Mouse (Mus musculus) spleen, adult 18-20 months (tissue): ENCODE measurements at regions not wholly inside any gene's neighbourhood (a gene's known extent, or its start where the extent isn't known, plus 50 kb on each side); places are given as distances from the start of the nearest gene placed in this dataset.

Experiments used
- DNase-seq, 2 experiments: peaks; one replicate each; pipeline ENCODE4 v3.0.0; 2022; ENCODE audit warnings: mixed read lengths in 2 of 2

DNA sequence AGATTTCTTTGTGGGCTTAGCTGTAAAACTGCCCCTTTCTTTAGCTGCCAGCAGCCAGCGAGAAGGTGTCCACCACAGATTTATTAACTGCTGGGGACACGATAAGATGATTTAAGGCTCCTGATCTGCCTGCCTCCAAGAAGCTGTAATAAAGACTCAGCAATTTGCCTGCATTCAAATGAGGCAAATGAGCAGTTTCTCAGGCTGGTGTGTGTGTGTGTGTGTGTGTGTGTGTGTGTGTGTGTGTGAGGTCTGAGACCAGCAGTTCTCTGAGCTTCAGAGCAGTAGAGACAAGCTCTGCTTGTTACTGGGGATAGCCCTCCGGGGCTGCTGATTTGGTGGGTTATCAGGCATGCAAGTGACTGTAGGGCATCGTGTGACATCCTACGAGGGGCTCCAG lies 139.2 kb upstream of the Lrfn2 start:
- DNase-seq, result no peak

DNA sequence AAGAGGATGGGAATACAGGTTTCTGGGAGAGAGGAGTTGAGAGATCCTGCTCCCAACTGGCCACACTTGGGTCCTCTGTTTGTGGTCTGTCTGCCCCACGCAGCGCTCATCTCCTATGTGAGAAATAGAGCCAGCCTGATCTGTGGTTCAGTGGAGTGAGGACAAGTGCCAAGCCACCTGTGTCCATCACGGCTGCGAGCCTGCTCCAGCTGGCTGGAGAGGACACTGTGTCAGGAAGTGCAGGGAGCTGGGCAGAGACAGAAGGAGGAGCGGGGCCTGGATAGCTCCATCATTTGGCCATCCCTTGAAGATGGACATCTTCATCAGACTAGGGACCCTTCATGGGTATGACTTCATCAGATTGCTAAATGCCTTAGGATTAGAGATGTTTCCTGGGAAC lies 136.4 kb upstream of the Lrfn2 start:
- no peak for DNase-seq

DNA sequence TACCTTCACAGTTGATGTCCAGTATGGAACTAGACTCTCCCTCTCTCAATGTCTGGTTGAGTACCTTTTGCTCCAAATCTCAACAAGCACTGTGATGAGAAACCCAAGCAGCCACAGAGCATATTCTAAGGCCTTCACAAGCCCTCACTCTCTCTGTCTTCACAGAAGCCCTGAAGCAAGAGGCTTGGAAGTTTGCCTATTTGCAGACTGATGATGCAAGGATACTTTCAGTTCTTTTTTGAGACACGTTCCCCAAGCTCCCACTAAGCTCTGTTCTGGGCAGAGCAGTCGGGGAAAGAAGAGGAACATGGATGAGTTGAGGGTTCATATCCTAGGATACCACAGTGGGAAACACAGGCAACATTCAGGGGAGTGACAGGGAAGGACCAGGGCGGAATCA lies 134.0 kb upstream of the Lrfn2 start:
- DNase-seq, result no peak

DNA sequence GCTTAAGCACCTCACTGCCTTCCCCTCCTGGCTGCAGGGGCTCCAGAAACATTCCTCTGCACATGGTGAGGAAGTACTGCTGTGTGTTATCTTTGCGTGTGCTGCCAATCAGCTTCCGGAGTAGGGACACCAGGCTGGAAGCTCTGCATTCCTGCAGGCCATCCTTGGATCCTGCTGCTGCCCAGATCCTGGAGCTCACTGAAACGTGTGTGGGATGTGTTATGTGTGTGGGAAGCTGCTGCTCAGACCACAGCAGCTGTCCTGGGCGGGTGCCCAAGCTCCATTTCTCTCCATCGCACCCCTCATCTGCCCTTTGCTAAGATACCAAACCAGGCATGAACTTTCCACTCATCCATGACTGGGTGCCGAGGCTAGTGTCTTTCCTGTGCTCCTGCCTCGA lies 129.5 kb upstream of the Lrfn2 start:
- DNase-seq, result no peak

DNA sequence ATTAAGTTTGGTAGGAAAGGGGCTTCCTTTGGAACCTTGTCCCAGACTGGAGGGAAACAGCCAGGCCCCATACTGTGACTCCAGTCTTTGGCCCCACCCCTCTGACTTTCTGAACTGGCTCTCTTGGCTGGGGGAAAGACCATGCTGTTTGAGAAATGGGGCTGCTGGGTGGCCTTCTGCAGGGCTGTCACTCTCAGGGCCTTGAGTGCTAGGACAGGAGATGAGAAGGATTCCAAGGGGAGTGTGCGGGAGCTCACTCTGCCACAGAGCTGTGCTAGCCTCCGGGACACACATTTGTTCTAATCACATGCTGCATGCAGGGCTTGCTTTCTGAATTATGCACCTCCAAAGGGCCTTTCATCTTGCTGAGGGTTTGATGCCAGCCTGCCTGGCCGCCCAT lies 124.3 kb upstream of the Lrfn2 start:
- no peak for DNase-seq

DNA sequence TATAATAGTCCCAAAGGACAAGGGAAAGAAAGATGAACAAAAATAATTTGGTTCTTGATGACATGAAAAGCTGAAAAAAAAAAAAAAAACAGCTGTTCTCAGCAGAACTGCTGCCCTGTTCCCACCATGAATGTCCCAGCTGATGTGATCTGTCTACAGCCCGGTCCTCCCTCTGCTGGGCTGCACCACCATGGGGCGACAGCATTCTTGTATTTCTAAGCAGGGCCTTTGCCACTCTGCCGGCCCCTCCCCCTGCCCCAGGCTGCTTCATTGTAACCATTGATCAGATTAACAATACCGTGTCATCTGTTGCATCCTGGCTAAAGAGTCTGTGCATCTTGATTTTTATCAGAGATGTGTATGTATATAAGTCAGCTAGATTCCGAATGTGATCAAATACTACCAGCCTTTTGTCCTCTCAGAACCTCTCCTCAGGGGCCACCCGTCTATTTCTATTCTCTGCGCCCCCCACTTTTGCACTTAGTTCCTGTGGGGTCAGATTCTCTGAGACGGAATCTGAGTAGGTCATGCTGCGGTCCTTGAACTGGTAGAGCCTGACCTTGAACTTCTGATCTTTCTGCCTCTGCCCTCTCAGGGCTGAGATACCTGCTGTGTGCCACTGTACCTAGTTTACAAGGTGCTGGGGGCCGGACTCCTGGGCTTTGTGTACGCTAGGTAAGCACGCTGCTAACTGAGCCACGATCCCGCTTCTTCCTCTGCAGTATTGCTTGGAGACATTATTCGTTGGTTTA lies 117.2 kb upstream of the Lrfn2 start:
- DNase-seq, result no peak

DNA sequence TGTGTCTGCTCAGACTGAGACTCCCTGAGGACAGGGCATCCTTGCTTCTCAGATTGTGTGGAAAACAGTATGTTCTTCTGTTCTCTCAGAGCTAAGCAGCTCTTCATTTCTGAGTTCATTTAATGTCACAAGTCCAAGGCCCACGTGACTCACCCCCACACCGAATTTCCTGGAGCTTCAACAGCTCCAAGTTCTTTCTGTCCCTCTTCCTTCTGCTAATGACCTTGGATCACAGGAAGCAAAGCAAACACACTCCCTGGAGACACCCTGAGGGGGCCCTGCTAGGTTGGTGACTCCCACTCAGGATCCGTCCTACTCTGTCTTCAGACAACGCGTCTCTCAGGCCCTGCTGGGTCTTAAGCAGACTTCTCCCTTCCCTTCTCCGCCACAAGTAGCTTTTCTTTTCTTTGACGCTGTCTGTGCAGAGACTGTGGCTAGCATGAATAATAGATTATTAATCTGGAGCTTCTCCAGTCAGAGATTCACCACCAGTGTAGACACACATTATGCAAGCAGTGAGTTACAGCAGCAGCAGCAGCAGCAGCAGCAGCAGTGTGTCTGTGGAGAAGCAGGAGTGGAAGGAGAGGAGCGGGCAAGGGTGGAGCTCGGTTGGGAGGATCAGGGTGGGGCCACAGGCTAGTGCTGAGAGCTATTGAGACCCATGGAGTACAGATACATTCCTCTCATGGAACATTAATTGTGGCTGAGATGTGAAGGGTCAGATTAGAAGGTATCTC lies 115.4 kb upstream of the Lrfn2 start:
- DNase-seq, result no peak

DNA sequence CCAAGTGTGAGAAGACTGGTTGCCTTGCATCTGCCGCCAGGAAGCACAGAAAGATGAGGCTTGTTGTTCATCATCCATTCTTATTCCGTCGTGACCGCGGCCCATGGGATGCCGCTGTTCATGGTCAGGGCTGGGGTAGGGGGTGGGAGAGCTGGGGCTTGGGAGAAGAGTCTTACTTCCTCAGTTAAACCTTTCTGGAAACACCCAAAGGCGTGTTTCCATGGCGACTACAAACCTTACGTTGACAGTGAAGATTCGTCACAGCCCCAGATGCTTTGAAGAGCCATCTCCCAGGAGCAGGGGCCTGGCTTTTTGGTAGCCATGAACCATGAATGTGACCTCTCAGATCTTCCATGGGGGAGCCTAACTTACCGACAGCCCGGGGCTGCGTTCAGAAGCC lies 114.6 kb upstream of the Lrfn2 start:
- DNase-seq, result no peak

DNA sequence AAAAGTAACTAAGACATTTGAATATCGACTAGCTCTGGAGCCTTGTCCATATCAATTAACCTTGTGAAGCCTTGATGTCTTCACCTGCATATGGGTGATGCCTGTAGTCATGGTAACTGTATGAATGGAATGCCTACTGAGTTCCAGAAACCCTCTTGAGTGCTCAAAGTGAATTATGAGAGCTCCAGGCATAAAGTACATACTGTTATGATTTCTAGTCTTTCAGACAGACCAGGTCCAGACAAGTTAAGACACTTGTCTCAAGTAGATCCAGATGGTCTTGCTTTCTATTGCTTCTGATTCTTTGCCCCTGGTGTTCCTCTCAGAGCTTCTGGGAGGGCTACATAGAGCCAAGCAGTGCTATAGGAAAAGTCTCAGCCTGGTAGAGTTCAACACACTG lies 112.5 kb upstream of the Lrfn2 start:
- DNase-seq, result no peak

DNA sequence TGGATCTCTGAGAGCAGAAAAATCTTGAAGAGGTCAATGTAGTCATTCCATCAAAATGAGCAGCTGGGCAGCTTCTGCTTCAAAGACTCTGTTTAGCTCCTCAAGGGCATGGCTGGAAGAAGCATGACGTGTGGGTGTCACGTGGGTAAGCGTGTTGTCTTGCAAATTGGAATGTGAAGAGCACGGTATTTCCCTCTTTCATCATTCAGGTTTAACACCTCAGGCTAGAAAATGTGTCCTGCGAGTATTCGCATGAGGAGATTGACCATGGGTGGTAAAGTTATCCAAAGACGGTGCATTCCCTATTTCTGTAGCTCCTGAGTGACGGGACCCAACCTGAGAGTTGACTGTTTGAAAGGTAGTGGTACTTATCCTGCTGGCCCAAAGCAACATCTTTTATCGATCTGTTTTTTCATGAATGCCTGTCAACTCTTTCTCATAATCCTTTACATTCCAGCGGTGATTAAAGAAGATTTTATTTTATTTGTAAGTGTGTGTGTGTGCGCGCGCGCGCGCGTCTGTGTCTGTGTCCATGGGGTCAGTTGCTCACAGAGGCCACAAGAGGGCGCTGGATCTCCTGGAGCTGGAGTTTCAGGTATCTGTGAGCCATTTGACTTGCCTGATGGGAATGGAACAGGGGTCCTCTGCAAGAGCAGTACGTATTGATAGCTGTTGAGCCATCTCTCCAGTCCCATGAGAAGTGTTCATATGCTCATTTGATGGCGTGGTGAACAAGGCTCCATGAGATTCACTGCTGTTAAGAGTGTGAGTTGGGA lies 109.9 kb upstream of the Lrfn2 start:
- DNase-seq, result no peak

DNA sequence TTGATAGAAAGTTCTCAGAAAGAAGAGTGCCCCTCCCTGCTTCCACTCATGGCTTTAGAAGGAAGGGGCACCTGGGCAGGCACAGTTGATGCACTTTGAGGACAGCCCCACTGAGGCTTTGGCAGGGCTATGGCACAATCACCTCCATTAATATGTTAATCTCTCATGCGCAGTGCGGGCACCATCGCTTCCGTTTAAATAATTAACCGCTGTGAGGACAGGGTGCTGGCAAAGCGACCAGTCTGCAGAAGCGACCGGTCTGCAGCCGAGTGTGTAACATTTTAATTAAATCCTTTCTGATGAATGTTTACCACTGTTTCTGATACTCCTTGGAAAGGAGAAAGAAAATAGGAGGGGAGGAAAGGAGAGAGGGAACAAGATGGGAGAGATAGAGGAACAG lies 108.3 kb upstream of the Lrfn2 start:
- DNase-seq, result no peak

DNA sequence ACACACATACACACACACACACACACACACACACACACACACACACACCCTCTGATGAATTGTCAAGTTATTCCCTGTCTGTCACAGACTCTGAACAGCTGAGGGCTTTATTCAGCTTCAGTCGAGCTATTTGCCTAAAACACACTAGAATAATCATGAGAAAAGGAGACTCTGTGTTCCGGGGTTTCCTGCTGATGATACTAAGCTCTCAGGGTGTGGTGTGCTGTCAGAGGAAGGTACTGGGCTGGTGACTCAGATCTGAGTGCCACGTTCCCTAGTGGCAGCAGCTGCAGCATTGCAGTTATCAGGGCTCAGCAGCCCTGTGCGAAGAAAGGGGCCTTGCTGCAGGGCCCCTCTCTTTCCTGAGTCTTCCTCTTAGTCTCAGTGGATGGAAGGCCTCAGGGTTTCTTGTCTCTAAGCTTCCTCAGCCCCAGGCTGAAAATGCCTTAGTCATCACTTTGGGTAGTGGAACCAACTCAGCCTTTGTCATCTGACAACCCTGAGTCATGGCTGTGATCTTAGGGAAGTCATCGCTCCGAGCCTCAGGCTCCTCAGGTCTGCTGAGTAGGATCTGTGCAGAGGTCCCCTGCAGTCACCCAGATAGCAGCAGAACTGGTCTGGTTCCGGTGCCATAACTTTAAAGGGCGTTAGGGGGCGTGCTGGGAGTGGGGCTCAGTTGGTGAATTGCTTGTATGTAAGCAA lies 106.8 kb upstream of the Lrfn2 start:
- no peak for DNase-seq

DNA sequence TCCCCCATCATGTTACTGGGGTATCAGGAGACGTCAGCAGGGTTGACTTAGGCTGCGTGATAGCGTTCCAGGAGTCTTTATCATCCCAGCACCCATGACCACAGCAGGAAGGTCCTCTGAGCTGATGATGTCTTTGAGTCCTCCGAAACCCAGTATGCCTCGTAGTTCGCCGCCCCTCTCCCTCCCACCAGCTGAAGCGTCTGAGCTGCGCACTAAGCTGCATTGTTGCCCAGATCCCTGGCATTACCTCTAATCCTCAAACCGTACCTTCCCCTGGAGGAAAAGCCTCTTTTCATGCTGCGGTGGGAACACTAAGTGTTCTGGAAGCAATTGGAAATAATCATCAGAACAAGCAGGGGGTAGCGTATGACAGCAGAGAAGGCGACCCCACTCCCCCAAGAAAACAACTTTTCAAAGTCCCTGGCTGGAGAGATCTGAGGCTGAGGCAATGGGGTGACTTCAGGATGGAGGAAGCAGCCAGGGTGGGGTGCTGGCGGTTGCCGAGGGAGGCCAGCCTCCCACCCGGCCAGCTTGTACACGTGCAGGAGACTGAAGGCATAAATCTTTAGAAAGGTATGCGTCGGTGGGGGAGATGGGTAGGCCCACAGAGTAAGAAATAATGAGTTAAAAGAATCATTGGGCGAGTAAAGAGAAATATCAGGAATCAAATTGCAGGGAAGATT lies 93.7 kb upstream of the Lrfn2 start:
- DNase-seq, result no peak

DNA sequence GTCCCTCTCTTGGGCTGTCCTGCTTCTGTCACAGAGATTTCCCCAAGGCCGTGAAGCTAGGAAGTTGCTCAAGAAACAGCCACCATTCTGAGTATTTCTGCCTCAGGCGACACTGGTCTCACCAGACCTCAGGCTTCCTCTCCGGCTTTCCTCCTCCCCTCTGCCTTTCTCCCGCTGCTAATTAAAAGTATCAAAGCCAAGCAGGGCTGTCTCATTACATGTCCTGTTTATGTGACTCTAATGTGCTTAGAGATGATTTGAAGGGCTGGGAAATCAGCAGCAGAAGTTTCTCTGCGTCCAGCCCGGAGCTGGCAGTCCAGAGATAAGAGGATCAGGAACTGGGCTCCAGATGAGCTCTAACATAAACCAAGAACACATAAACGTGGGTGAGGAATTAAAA lies 84.3 kb upstream of the Lrfn2 start:
- no peak for DNase-seq

DNA sequence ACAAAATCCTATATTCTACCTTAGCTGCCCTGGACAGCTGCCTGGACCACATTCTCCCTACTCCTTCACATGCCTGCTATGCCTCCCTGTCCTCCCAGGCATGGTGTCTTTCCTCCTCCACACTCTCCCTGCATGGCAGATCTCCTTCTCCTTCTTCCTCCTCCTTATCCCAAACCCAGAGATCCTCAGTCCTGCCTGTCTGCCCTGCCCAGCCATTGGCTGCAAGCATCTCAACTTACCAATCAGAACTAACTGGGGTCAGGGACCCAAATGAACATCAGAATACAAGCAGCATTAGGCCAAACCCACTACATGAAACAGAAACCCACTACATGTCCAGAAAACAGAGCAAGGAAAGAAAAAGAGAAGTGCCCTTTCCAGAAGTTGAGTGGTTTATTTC lies 81.3 kb upstream of the Lrfn2 start:
- DNase-seq, result no peak

DNA sequence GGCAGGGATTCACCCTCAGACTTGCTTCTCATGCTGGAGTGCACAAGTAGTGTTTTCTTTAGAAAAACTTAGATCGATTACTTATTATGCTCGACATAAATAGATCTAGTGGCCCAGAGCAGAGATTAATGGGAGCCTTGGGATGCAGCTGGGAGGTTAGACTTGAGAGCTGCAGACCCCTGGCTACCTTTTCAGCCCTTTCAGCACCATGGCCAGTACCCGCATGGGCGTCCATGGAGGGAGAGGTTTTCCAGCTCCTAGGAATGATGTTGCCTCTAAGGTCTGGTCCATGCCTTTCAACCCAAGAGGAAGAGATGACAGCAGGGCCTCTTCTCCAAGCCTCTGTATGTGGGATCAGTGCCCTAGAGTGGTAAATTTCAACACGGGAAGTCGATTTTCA lies 73.3 kb upstream of the Lrfn2 start:
- no peak for DNase-seq

DNA sequence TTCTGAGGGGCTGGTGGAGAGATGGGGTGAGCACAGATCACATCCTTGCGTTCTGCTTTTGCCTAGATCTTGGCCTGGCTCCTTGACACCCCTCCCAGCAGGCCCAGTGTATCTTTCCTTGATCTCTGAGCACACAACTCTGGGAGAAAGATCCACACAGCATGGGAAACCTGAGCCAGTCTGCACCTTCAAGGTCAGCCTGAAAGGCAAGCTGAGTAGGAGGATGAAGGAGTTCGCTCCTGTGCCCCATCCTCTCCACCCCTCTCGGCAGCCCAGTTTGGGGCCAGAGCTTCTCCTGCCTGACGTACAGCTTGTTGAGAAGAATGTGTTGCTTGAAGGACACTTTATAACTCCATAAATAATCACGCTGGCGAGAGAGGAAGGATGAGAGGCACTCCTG lies 61.7 kb upstream of the Lrfn2 start:
- no peak for DNase-seq

DNA sequence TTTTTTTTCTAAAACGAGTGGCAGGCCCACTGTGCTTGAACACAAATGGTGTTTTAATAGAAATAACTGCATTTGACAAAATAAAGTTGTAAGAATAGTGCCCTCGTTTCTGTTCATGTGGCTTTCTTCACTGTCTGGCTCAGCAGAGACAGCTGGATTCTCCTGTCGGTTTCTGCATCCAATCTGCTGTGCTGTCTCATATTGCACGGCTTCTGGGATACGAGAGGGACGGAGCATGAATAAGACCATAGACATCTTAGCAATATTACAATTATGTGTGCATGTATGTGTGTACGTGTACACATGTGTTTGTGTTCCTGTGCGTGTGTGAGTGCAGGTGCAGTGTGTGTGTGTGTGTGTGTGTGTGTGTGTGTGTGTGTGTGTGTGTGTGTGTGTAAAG lies 54.7 kb upstream of the Lrfn2 start:
- no peak for DNase-seq

DNA sequence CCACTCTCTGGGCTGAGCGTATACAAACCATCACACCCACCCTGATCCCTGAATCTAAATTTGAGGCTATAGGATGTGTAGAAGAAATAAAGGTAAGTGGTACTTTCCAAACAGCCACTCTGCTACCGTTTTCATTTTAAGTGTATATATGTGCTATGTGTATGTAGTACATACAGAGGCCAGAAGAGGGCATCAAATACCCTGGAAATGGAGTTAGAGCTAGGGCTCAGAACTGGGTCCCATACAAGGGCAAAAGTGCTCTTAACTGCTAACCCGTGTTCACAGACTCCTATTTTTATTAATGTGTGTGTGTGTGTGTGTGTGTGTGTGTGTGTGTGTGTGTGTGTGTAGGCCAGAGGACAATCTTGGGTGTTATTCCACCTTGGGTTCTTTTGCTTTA lies 51.6 kb upstream of the Lrfn2 start:
- no peak for DNase-seq

DNA sequence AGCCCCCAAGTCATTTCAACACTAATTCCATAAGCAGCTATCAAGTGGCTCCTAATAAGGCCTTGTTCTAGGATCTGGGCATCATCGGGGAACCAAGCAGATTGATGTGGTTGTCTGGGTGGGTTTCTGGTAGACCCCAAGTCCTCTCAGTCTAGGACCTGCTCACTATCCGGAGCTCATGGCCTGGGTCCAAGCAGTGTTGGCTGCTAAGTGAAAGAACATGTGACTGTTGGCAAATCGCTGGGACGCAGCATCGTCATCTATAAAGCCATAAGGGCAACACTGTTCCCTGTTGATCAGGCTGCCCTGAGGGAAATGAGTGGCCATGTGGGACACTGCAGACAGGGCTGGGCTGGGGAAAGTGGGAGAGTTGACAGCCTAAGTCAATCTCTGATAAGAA lies 50.2 kb upstream of the Lrfn2 start:
- DNase-seq, result no peak
